Mouse (Mus musculus): ENCODE results near the gene Pde5a. TPM values are rescaled to one million over a fixed set of nuclear protein-coding genes. Genes with fewer than 3 reads are reported as not detected.

Pde5a gene
- total RNA-seq (2021): 10 to 100 TPM; 15.6 to 21.1 TPM
- long read RNA-seq, experiment 1, full-length matches to known transcripts: 1 of 3 reads
- long read RNA-seq, experiment 1, partial matches to known transcripts: 0 of 3 reads
- long read RNA-seq, experiment 1, other reads (novel, unspliced or antisense): 2 of 3 reads
- long read RNA-seq, experiment 2, partial matches to known transcripts: 1 of 2 reads
- long read RNA-seq, experiment 2, other reads (novel, unspliced or antisense): 1 of 2 reads

- peak; percentile 64 for TF ChIP-seq CTCF (IDR thresholded peaks at IDR 0.05)
- peak; percentile 35 to 53 for DNase-seq (ENCODE audit: extremely low spot score in 1 of 2, low spot score in 2 of 2)
- intact Hi-C loops (cut with DNase I): no loop called here
- Histone ChIP-seq H3K27ac (peak within 1 kb of the TSS; percentile 72), H3K4me3 (peak within 1 kb of the TSS; percentile 71)
Measured at GRCm38 (mm10) chr3:122728852-122729600, at the start of gene Pde5a. Gene Pde5a (plus strand): TSS chr3:122728947.

- no peak overlapping the region for H3K27ac ChIP-seq
- no peak for TF ChIP-seq CTCF (IDR thresholded peaks at IDR 0.05)
- intact Hi-C loops (cut with DNase I): no loop called here
- H3K4me3 ChIP-seq: no peak overlapping the region
- no peak for DNase-seq (ENCODE audit: extremely low spot score in 1 of 2, low spot score in 2 of 2)
Measured at GRCm38 (mm10) chr3:122680851-122681250, 47.9 kb upstream of the Pde5a start.

GRCm38 (mm10) chr3:122682352-122682751 is 46.4 kb upstream of the Pde5a start:
- no peak for DNase-seq (ENCODE audit: extremely low spot score in 1 of 2, low spot score in 2 of 2)
- Histone ChIP-seq H3K4me3 (no peak overlapping the region), H3K27ac (no peak overlapping the region)
- intact Hi-C loops (cut with DNase I): no loop called here
- no peak for TF ChIP-seq CTCF (IDR thresholded peaks at IDR 0.05)

- no peak for DNase-seq (ENCODE audit: extremely low spot score in 1 of 2, low spot score in 2 of 2)
- no peak overlapping the region for H3K4me3 ChIP-seq
- intact Hi-C loops (cut with DNase I): no loop called here
- no peak for TF ChIP-seq CTCF (IDR thresholded peaks at IDR 0.05)
- H3K27ac ChIP-seq: no peak overlapping the region
Measured at GRCm38 (mm10) chr3:122684832-122685231, 43.9 kb upstream of the Pde5a start.

GRCm38 (mm10) chr3:122693039-122693438 is 35.7 kb upstream of the Pde5a start:
- Histone ChIP-seq H3K4me3 (no peak overlapping the region), H3K27ac (no peak overlapping the region)
- no peak for TF ChIP-seq CTCF (IDR thresholded peaks at IDR 0.05)
- intact Hi-C loops (cut with DNase I): no loop called here
- DNase-seq (ENCODE audit: extremely low spot score in 1 of 2, low spot score in 2 of 2): no peak

GRCm38 (mm10) chr3:122695870-122696269 is 32.9 kb upstream of the Pde5a start:
- Histone ChIP-seq H3K4me3 (no peak overlapping the region), H3K27ac (no peak overlapping the region)
- intact Hi-C loops (cut with DNase I): no loop called here
- no peak for DNase-seq (ENCODE audit: extremely low spot score in 1 of 2, low spot score in 2 of 2)
- TF ChIP-seq CTCF (IDR thresholded peaks at IDR 0.05): no peak

GRCm38 (mm10) chr3:122696672-122697071 is 32.1 kb upstream of the Pde5a start:
- DNase-seq (ENCODE audit: extremely low spot score in 1 of 2, low spot score in 2 of 2): no peak
- H3K4me3 ChIP-seq: no peak overlapping the region
- no peak for TF ChIP-seq CTCF (IDR thresholded peaks at IDR 0.05)
- intact Hi-C loops (cut with DNase I): no loop called here
- no peak overlapping the region for H3K27ac ChIP-seq

- TF ChIP-seq CTCF (IDR thresholded peaks at IDR 0.05): no peak
- Histone ChIP-seq H3K4me3 (no peak overlapping the region), H3K27ac (no peak overlapping the region)
- intact Hi-C loops (cut with DNase I): no loop called here
- no peak for DNase-seq (ENCODE audit: extremely low spot score in 1 of 2, low spot score in 2 of 2)
Measured at GRCm38 (mm10) chr3:122704209-122704608, 24.5 kb upstream of the Pde5a start.

GRCm38 (mm10) chr3:122705246-122705645 is 23.5 kb upstream of the Pde5a start:
- Histone ChIP-seq H3K4me3 (no peak overlapping the region), H3K27ac (no peak overlapping the region)
- DNase-seq (ENCODE audit: extremely low spot score in 1 of 2, low spot score in 2 of 2): no peak
- intact Hi-C loops (cut with DNase I): no loop called here
- TF ChIP-seq CTCF (IDR thresholded peaks at IDR 0.05): no peak

- intact Hi-C loops (cut with DNase I): no loop called here
- no peak for DNase-seq (ENCODE audit: extremely low spot score in 1 of 2, low spot score in 2 of 2)
- no peak overlapping the region for H3K27ac ChIP-seq
- TF ChIP-seq CTCF (IDR thresholded peaks at IDR 0.05): no peak
- H3K4me3 ChIP-seq: no peak overlapping the region
Measured at GRCm38 (mm10) chr3:122708485-122708884, 20.3 kb upstream of the Pde5a start.

GRCm38 (mm10) chr3:122710141-122710540 is 18.6 kb upstream of the Pde5a start:
- no peak for DNase-seq (ENCODE audit: extremely low spot score in 1 of 2, low spot score in 2 of 2)
- no peak for TF ChIP-seq CTCF (IDR thresholded peaks at IDR 0.05)
- intact Hi-C loops (cut with DNase I): no loop called here
- H3K4me3 ChIP-seq: no peak overlapping the region
- no peak overlapping the region for H3K27ac ChIP-seq

GRCm38 (mm10) chr3:122718631-122719030 is 10.1 kb upstream of the Pde5a start:
- no peak for DNase-seq (ENCODE audit: extremely low spot score in 1 of 2, low spot score in 2 of 2)
- intact Hi-C loops (cut with DNase I): no loop called here
- no peak for TF ChIP-seq CTCF (IDR thresholded peaks at IDR 0.05)
- Histone ChIP-seq H3K27ac (no peak overlapping the region), H3K4me3 (no peak overlapping the region)

GRCm38 (mm10) chr3:122721522-122721921 is 7.2 kb upstream of the Pde5a start:
- no peak for TF ChIP-seq CTCF (IDR thresholded peaks at IDR 0.05)

More at GRCm38 (mm10) chr3:122721522-122721921, 7.2 kb upstream of the Pde5a start:
- Histone ChIP-seq H3K27ac (no peak overlapping the region), H3K4me3 (no peak overlapping the region)
- intact Hi-C loops (cut with DNase I): no loop called here
- no peak for DNase-seq (ENCODE audit: extremely low spot score in 1 of 2, low spot score in 2 of 2)
